Mouse (Mus musculus) small intestine, adult 2 months (tissue): Measurements from ENCODE around the gene 1700020L24Rik.

Experiments
- CTCF ChIP-seq: fragments of 200-500 bp; IDR thresholded peaks from 2 replicates; pipeline ENCODE4 v1.5.1; 2012; ENCODE audit warnings: low read depth, mild to moderate bottlenecking, control low read depth, inconsistent platforms, low read length, moderate library complexity, mixed read lengths; ENCODE audit not compliant: insufficient replicate concordance, insufficient read length; ENCODE audit errors: extremely low read depth
- POLR2A ChIP-seq: fragments of 200-500 bp; IDR thresholded peaks from 2 replicates; pipeline ENCODE4 v1.6.1; 2012; ENCODE audit warnings: low read depth, mild to moderate bottlenecking, control low read depth, inconsistent platforms, low read length, moderate library complexity

DNA sequence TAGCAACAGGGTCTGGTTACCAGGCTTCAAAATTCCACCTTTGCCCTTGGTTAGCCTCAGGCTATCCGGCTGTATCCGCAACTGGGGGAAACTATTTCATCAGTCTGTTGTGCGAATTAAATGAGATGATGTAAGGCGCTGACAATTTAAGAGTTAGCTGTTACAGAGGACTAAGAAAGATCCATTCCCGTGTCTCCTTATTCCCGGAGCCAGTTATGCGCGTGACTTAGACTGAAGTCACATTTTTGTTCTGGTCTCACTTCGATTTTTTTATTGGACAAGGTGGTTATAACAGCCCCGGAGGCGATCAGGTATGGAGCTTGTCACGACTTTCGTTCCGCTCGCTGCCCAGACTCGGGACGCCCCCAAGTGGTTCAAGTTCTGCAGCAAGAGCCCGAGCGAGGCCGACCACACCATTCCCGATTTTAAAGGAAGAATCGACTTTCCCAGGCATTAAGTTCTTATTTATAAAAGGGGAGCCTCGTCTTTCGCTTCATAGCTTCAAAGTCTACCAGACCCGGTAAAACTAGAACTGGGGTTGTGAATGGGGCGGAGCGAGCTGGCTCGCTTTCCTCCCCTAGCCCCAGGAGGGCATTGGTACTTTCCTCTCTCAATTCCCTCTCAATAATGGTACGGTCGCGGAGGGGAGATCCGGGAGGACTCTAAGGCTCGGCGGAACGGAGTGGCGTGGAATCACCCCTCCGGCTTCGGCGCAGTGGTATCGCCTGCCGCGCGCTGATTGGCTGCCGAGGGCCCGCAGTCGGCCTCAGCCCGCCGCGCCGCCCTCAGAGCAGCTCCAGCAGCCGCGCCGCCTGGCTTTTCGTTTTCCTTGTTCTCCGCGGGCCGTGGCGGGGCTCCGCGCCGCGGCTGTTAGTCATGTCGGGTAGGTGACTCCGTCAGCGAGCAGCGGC is 35.1 kb downstream of the 1700020L24Rik start, which contains the start of gene Taf15:
- peak; percentile 89 for TF ChIP-seq POLR2A
- TF ChIP-seq CTCF: peak; percentile 79
